Mouse (Mus musculus) thymus, postnatal 10 days (tissue): Measurements from ENCODE around the gene Ldhd.
A peak's percentile ranks its signal among the peaks of the same experiment; 100 is the strongest.

ENCODE experiments used
- DNase-seq, 2 experiments: peaks; one replicate each; pipeline ENCODE4 v3.0.0; 2021; ENCODE audit warnings: low spot score in 2 of 2

Ldhd gene

DNA sequence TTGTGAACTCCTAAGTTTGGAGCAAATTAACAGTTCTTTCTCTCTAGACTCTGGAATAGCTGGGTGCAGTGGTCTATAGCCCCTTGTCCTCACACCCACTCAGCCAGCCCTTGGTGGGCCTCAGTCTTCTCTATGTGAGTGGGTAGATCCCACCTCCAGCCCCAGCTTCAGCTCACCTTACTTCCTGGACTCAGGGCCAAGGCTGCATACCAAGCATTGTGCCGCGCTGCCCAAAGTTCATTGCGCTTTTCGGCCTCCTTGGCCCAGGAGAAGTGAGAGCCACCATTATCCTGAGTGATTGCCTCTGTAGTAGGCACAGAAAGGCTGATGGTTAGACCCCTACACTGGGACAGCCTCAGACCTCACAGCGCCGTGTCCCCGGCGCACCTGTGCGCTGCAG, 2.3 kb downstream of the Ldhd start:
- DNase-seq, result peak in 1 of 2 experiments; percentile 20

- peak in 1 of 2 experiments; percentile 27 for DNase-seq
Observed at GRCm38 (mm10) chr8:111626933-111627332, 3.2 kb downstream of the Ldhd start.

GRCm38 (mm10) chr8:111626528-111626820, 3.7 kb downstream of the Ldhd start:
- no peak for DNase-seq

- peak; percentile 47 to 72 for DNase-seq
Observed at GRCm38 (mm10) chr8:111625694-111626527, 4.3 kb downstream of the Ldhd start.

- peak; percentile 53 to 54 for DNase-seq
Observed at GRCm38 (mm10) chr8:111624853-111625221, 5.3 kb downstream of the Ldhd start.

GRCm38 (mm10) chr8:111624081-111624852, 5.9 kb downstream of the Ldhd start:
- DNase-seq, result peak; percentile 35 to 49

DNA sequence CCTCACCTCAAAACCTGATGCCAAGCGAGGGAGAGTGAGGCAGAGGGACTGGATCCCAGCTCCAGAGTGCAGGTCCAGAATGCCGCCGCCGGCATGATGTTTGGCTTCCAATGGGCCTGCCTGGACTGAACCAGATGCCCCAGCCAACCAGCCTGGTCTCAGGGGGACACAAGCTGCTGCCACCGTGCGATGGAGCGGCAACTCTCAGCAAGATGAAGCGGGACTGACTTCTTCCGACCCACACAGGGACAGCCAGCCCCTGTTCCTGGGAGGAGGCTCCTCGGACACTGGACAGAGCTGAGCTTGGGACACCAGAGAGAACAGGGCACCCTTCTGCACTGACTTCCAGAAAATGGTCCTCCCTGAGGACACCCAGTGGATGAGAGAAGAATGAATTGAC, 7.6 kb downstream of the Ldhd start:
- DNase-seq, result no peak

DNA sequence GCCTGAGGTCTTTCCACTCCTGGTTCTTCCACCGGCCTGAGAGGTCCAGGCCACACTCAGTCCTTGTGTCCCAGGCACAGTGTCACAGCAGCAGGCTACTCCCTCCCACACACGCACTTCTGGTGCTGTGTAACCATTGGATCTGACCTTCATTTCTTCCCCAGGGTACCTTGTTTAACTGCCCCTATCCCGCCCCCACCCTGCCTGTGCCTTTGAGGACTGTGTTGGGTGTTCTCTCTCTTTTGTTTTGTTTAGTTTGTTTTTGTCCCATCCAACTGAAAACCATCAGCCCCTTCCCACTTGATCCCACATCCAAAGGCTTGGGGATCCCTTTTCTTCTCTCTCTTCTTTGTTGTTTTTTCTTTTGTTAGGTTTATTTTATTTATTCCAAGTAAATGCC, 8.1 kb downstream of the Ldhd start:
- DNase-seq, result no peak

DNA sequence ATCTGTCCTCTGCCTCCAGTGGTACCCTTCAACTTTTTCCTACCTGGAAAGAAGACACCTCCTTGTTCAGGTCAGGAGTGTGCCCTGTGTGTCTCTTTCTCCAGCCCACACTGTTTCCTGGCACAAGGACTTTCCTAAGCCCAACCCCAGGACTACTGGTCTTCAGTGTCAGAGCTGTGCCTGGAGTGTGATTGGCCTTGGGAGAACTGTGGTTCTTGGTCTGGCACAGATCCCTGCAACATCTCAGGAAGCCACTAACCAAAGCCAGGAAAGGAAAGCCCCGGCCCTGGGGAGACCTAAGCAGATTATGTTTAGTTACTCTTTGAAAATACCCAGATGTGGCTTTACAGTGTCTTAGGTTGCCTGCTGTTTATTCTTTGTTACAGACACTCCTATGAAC, 10.2 kb downstream of the Ldhd start:
- no peak for DNase-seq

- no peak for DNase-seq
Observed at GRCm38 (mm10) chr8:111618273-111618672, 11.9 kb downstream of the Ldhd start.

GRCm38 (mm10) chr8:111617812-111618211, 12.4 kb downstream of the Ldhd start:
- DNase-seq, result no peak

DNA sequence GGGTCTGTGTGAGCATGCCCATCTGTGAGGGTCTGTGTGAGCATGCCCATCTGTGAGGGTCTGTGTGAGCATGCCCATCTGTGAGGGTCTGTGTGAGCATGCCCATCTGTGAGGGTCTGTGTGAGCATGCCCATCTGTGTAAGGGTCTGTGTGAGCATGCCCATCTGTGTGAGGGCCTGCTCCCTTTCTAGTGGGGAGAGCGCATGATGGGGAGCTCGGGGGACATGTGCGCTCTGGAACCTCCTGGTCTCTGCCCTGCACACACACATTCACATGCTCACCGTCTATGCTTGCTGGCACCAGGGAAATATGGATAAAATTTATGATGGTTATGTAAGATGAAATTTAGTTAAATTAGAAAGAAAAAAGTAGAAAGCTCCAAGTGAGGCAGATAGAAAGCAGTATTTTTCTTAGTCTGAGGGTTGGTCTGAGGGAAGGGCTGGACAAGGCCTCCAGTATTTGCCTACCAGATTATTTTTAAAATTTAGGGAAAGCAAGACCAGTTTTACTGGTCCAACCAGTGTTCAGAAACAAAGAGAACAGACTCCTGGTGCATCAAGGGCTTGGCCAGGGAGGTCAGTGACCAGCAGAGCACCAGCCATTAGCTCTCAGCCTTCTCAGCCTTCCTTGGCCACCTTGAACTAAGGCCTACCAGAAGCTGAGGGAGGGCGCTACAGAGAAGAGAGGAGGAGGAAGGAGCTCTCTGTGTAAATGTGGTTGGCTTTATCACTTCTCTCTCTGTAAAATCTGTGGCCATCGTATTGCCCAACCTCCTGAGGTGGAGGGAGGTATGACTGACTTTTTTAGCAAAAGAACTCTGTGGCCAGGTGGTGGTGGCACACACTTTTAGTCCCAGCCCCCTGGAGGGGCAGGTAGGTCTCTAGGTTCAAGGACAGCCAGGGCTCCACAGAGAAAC, 15.1 kb downstream of the Ldhd start:
- no peak for DNase-seq

DNA sequence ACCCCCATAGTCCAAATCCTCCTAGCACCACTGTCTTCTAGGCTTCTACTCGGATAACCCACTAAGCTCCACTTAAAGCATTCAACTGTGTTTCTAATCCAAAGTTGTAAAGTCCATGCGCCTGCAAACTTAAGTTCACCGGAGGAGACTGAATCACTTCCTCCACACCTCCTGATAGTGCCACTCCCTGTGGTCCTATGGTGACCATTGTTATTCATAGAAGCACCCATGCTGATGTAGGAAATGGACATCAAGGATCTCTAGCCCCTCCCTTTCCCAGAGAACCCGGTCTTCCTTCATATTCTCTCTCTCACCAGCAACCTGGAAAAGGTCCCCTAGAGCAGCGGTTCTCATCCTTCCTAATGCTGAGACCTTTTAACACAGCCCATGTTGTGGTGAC, 17.0 kb downstream of the Ldhd start:
- no peak for DNase-seq

GRCm38 (mm10) chr8:111607414-111607813, 22.8 kb downstream of the Ldhd start:
- no peak for DNase-seq

DNA sequence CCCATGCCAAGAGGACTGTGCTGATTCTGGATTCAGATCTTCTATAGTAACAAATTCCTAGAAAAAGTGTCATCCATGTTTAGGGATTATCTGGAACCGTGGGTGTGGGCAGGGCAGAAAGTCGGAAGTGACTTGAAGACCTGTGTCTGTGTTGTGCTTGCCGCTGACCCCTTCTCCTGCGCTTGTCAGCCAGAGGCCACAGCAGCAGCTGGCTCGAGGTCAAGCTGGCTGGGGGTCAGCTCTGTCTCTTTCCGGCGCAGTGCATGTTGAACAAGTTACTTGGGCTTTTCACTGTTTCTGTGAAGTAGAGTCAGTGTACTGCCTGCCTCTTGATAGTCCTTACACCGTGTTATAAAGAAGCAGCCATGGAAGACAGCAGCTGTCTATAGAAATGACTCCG, 23.2 kb downstream of the Ldhd start:
- DNase-seq, result no peak

- DNase-seq, result no peak
Observed at GRCm38 (mm10) chr8:111604986-111605385, 25.2 kb downstream of the Ldhd start.

DNA sequence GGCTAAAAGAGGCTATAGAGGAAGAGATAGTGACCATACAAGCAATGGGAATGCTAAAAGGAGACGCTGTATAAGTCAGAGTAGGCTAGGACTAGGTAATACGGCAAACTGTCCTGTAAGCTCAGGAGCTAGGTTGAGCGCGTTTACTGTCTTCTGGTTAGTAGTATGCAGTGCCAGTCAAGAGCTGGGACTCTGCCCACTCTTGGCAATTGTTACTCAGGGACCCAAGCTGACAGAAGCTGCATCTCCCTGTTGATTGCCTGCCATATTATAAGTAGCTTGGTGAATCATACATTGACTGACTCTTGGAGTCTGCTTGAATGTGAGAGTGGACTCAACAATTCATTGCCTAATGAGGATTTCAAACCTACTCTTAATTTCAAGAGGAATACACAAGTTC, 28.1 kb downstream of the Ldhd start:
- DNase-seq, result peak in 1 of 2 experiments; percentile 3

DNA sequence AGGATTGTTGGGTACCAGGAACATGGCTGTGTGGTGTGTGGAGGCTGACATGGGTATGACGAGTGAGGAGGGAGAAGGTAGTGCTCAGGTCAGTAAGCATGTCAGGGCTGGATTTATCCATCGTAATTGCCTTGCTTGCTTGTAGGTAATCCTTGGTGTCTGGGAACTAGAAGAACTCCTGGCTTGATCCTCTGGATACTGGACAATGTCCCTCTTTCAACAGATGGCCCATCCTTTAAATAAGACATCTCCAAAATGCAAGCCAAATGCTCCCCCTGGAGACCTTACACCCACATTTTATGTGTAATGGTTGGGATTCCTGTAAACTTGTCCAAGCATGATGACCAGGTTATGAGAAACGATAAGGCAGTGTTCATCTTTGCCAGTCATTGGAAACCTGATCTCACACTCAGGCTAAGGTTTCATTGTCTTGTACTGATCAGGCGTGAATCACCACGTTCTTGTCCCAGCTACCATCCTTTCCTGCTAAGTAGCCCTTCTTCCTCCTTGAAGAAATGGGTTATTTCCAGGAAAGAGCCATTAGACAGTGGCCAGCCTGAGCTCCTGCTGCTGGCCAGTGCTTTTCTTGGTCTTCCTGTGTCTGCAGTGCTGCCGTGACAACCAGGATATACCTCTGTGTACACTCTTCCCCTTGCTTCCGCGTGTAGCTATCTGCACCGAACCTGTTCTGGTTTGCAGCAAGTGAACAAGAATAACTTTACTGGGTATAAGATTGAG, 30.3 kb downstream of the Ldhd start:
- DNase-seq, result peak in 1 of 2 experiments; percentile 5

GRCm38 (mm10) chr8:111597310-111597709, 32.9 kb downstream of the Ldhd start:
- no peak for DNase-seq

DNA sequence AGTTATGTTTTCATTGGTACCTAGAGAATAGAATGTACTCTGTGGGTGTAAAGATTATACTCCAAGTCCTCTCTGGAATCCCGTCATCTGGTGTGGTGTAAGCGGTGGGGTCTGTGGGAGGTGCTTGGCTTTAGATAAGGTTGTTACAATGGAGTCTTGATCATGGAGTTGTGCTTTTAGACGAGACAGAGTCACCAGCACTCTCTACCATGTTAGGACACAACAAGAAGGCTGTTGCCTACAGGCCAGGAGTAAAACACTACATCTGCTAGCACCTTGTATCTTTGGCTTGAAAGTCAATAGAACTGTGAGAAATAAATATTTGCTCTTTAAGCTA, 33.7 kb downstream of the Ldhd start:
- no peak for DNase-seq

- peak; percentile 90 to 93 for DNase-seq
Observed at GRCm38 (mm10) chr8:111595712-111596484, 34.3 kb downstream of the Ldhd start.
